Mouse (Mus musculus): ENCODE data around the gene Gm45713. TPM values are rescaled to one million over a fixed set of nuclear protein-coding genes. Genes with fewer than 3 reads are reported as not detected.
"Not testable (repeated sequence)": the region's sequence is repeated elsewhere in the genome, so short reads cannot be mapped to it uniquely, and the experiment has no call there.

Gm45713 gene
- polyA plus RNA-seq, 1 experiment from 2014 or later, result 0.27 TPM

GRCm38 (mm10) chr7:45174567-45175280 is 38.7 kb upstream of the Gm45713 start:
- 0 out of 2 replicates have a peak, but pooled peaks cover 5% of the 10 kb centered on the region for H3K4me1 ChIP-seq
- peak overlapping the region; percentile 2; the same call in 1 of the 2 replicates for H3K4me2 ChIP-seq
- H3K27me3 ChIP-seq (replicated peaks), result peaks cover 96% of the 10 kb centered on the region
- H3K27ac ChIP-seq, result no peak overlapping the region
- H3K36me3 ChIP-seq, result no peaks in the 10 kb centered on the region
- H3K9me3 ChIP-seq (replicated peaks), result peaks cover 15% of the 10 kb centered on the region
- 6% methylated on average over 28 of the region's 29 CpGs for WGBS (ENCODE audit: insufficient replicate concordance)
- H3K9ac ChIP-seq, result no peak overlapping the region
- no peak for ATAC-seq
- no peak overlapping the region for H3K4me3 ChIP-seq

GRCm38 (mm10) chr7:45173772-45174171 is 37.7 kb upstream of the Gm45713 start:
- H3K36me3 ChIP-seq, H3K4me1 ChIP-seq, ATAC-seq, H3K4me3 ChIP-seq, H3K4me2 ChIP-seq, H3K9ac ChIP-seq, H3K27ac ChIP-seq: not testable (repeated sequence)
- Histone ChIP-seq H3K9me3 (replicated peaks) (peaks cover 25% of the 10 kb centered on the region), H3K27me3 (replicated peaks) (peaks cover 96% of the 10 kb centered on the region)
- 39% methylated on average over 1 of the region's 1 CpGs for WGBS (ENCODE audit: insufficient replicate concordance)

GRCm38 (mm10) chr7:45172974-45173373 is 36.9 kb upstream of the Gm45713 start:
- Histone ChIP-seq H3K4me1 (0 out of 2 replicates have a peak, but pooled peaks cover 5% of the 10 kb centered on the region), H3K27ac (no peak overlapping the region), H3K4me3 (no peak overlapping the region), H3K27me3 (replicated peaks) (peaks cover 96% of the 10 kb centered on the region), H3K36me3 (0 out of 2 replicates have a peak, but pooled peaks cover 3% of the 10 kb centered on the region), H3K9ac (no peak overlapping the region), H3K4me2 (no peak overlapping the region), H3K9me3 (replicated peaks) (peaks cover 26% of the 10 kb centered on the region)
- no peak for ATAC-seq
- 44% methylated on average over 7 of the region's 7 CpGs for WGBS (ENCODE audit: insufficient replicate concordance)

GRCm38 (mm10) chr7:45169495-45169894 is 33.5 kb upstream of the Gm45713 start:
- 69% methylated on average over 3 of the region's 3 CpGs for WGBS (ENCODE audit: insufficient replicate concordance)
- Histone ChIP-seq H3K4me3 (no peak overlapping the region), H3K4me1 (no peaks in the 10 kb centered on the region)

GRCm38 (mm10) chr7:45168656-45169055 is 32.6 kb upstream of the Gm45713 start:
- H3K9ac ChIP-seq, result no peak overlapping the region
- peaks cover 26% of the 10 kb centered on the region for H3K9me3 ChIP-seq (replicated peaks)
- peaks cover 97% of the 10 kb centered on the region for H3K27me3 ChIP-seq (replicated peaks)
- H3K4me2 ChIP-seq, result no peak overlapping the region
- no peak overlapping the region for H3K27ac ChIP-seq
- WGBS (ENCODE audit: insufficient replicate concordance), result 8% methylated on average over 24 of the region's 24 CpGs
- H3K4me3 ChIP-seq, result no peak overlapping the region
- ATAC-seq, result no peak
- H3K36me3 ChIP-seq, result 0 out of 2 replicates have a peak, but pooled peaks cover 3% of the 10 kb centered on the region
- peaks cover 7% of the 10 kb centered on the region for H3K4me1 ChIP-seq

More at GRCm38 (mm10) chr7:45169495-45169894, 33.5 kb upstream of the Gm45713 start:
- H3K9ac ChIP-seq, result no peak overlapping the region
- no peak overlapping the region for H3K27ac ChIP-seq
- no peak for ATAC-seq
- no peak overlapping the region for H3K4me2 ChIP-seq
- H3K36me3 ChIP-seq, result 0 out of 2 replicates have a peak, but pooled peaks cover 3% of the 10 kb centered on the region
- peaks cover 26% of the 10 kb centered on the region for H3K9me3 ChIP-seq (replicated peaks)
- peaks cover 96% of the 10 kb centered on the region for H3K27me3 ChIP-seq (replicated peaks)

- Histone ChIP-seq H3K9ac (no peak overlapping the region), H3K36me3 (0 out of 2 replicates have a peak, but pooled peaks cover 3% of the 10 kb centered on the region), H3K4me1 (peaks cover 10% of the 10 kb centered on the region), H3K27me3 (replicated peaks) (peaks cover 99% of the 10 kb centered on the region), H3K4me3 (no peak overlapping the region), H3K27ac (no peak overlapping the region), H3K4me2 (no peak overlapping the region), H3K9me3 (replicated peaks) (peaks cover 26% of the 10 kb centered on the region)
- ATAC-seq, result no peak
- WGBS (ENCODE audit: insufficient replicate concordance), result 5% methylated on average over 19 of the region's 19 CpGs
Measured at GRCm38 (mm10) chr7:45167761-45168445, 31.9 kb upstream of the Gm45713 start.

- peaks cover 18% of the 10 kb centered on the region for H3K4me1 ChIP-seq
- H3K9me3 ChIP-seq (replicated peaks), result peaks cover 26% of the 10 kb centered on the region
- H3K9ac ChIP-seq, result no peak overlapping the region
- H3K27ac ChIP-seq, result no peak overlapping the region
- ATAC-seq, result no peak
- WGBS (ENCODE audit: insufficient replicate concordance), result 17% methylated on average over 10 of the region's 10 CpGs
- peaks cover 98% of the 10 kb centered on the region for H3K27me3 ChIP-seq (replicated peaks)
- 0 out of 2 replicates have a peak, but pooled peaks cover 3% of the 10 kb centered on the region for H3K36me3 ChIP-seq
- no peak overlapping the region for H3K4me3 ChIP-seq
- no peak overlapping the region for H3K4me2 ChIP-seq
Measured at GRCm38 (mm10) chr7:45166950-45167401, 30.9 kb upstream of the Gm45713 start.

- no peak overlapping the region for H3K4me2 ChIP-seq
- 0 out of 2 replicates have a peak, but pooled peaks cover 3% of the 10 kb centered on the region for H3K36me3 ChIP-seq
- no peak overlapping the region for H3K27ac ChIP-seq
- peaks cover 85% of the 10 kb centered on the region for H3K27me3 ChIP-seq (replicated peaks)
- H3K9ac ChIP-seq, result no peak overlapping the region
- H3K4me3 ChIP-seq, result no peak overlapping the region
- 45% methylated on average over 11 of the region's 11 CpGs for WGBS (ENCODE audit: insufficient replicate concordance)
- H3K4me1 ChIP-seq, result peaks cover 27% of the 10 kb centered on the region
- ATAC-seq, result no peak
- H3K9me3 ChIP-seq (replicated peaks), result peaks cover 19% of the 10 kb centered on the region
Measured at GRCm38 (mm10) chr7:45165701-45166100, 29.7 kb upstream of the Gm45713 start.

GRCm38 (mm10) chr7:45164833-45165232 is 28.8 kb upstream of the Gm45713 start:
- peaks cover 76% of the 10 kb centered on the region for H3K27me3 ChIP-seq (replicated peaks)
- peaks cover 11% of the 10 kb centered on the region for H3K9me3 ChIP-seq (replicated peaks)
- H3K4me3 ChIP-seq, result no peak overlapping the region
- 62% methylated on average over 5 of the region's 5 CpGs for WGBS (ENCODE audit: insufficient replicate concordance)
- no peak overlapping the region for H3K27ac ChIP-seq
- 0 out of 2 replicates have a peak, but pooled peaks cover 3% of the 10 kb centered on the region for H3K36me3 ChIP-seq
- H3K4me2 ChIP-seq, result no peak overlapping the region
- no peak for ATAC-seq
- H3K9ac ChIP-seq, result no peak overlapping the region
- peaks cover 27% of the 10 kb centered on the region for H3K4me1 ChIP-seq

- 2% methylated on average over 41 of the region's 41 CpGs for WGBS (ENCODE audit: insufficient replicate concordance)
- Histone ChIP-seq H3K27ac (no peak within 1 kb of the TSS), H3K4me1 (peaks cover 27% of the 10 kb centered on the region), H3K9me3 (replicated peaks) (peaks cover 2% of the 10 kb centered on the region), H3K36me3 (peaks cover 2% of the 10 kb centered on the region; the same call in 1 of the 2 replicates), H3K4me2 (peak within 1 kb of the TSS; percentile 79), H3K27me3 (replicated peaks) (peaks cover 67% of the 10 kb centered on the region), H3K4me3 (peak within 1 kb of the TSS; percentile 54), H3K9ac (peak within 1 kb of the TSS; percentile 49)
- ATAC-seq, result peak; percentile 42
Measured at GRCm38 (mm10) chr7:45163735-45164490, 27.9 kb upstream of the Gm45713 start, which contains the start of gene Slc17a7. Slc17a7 (plus strand) TSS chr7:45163949.

GRCm38 (mm10) chr7:45162996-45163615 is 27.1 kb upstream of the Gm45713 start:
- WGBS (ENCODE audit: insufficient replicate concordance), result 63% methylated on average over 9 of the region's 9 CpGs
- Histone ChIP-seq H3K9ac (no peak overlapping the region), H3K4me3 (no peak overlapping the region), H3K9me3 (replicated peaks) (no peaks in the 10 kb centered on the region), H3K4me1 (peaks cover 27% of the 10 kb centered on the region), H3K4me2 (peak overlapping the region; percentile 79; the same call in 1 of the 2 replicates), H3K27me3 (replicated peaks) (peaks cover 59% of the 10 kb centered on the region), H3K36me3 (peaks cover 10% of the 10 kb centered on the region; the same call in 1 of the 2 replicates), H3K27ac (no peak overlapping the region)
- ATAC-seq, result no peak
